Mouse (Mus musculus) liver, adult 2 months (tissue): Measurements from ENCODE around the gene Kctd19.

Experiments
- CTCF ChIP-seq: fragments of 200-500 bp; IDR thresholded peaks from 2 replicates; pipeline ENCODE4 v1.5.1; 2011; ENCODE audit warnings: low read depth, low read length, control low read depth
- POLR2A ChIP-seq: fragments of 200-500 bp; IDR thresholded peaks from 2 replicates; pipeline ENCODE4 v1.6.1; 2011; ENCODE audit warnings: low read length, control low read depth; ENCODE audit not compliant: insufficient read depth; ENCODE audit errors: extremely low read depth

GRCm38 (mm10) chr8:105442661-105443060 is 29.4 kb upstream of the Kctd19 start:
- TF ChIP-seq POLR2A (no peak), CTCF (no peak)
